Mouse (Mus musculus): ENCODE data around the gene Lrig1.

GRCm38 (mm10) chr6:94596761-94597485 lies 103.0 kb downstream of the Lrig1 start:
- TF ChIP-seq CTCF (IDR thresholded peaks at IDR 0.05; ENCODE audit: control insufficient read depth, insufficient read depth, insufficient read length) (no peak), MYOG (IDR thresholded peaks at IDR 0.05; ENCODE audit: control insufficient read depth, extremely low read depth, insufficient read length) (no peak), MAX (IDR thresholded peaks at IDR 0.05) (no peak), CEBPB (IDR thresholded peaks at IDR 0.05; ENCODE audit: low read depth) (no peak), USF1 (IDR thresholded peaks at IDR 0.05; ENCODE audit: low read depth) (no peak), FOSL1 (IDR thresholded peaks at IDR 0.05; ENCODE audit: insufficient read depth, low read length, poor library complexity, severe bottlenecking) (no peak)
